Mouse (Mus musculus) erythroid progenitor cell, adult 5-6 weeks (primary cell): Measurements from ENCODE around the gene Trim75. TPM values are rescaled to one million over a fixed set of nuclear protein-coding genes. Genes with fewer than 3 reads are reported as not detected.

ENCODE experiments used
- ATAC-seq: replicated peaks from 2 replicates; pipeline ENCODE4 v1.8.0; 2016; ENCODE audit warnings: moderate number of reproducible peaks, mild to moderate bottlenecking, moderate TSS enrichment, inconsistent platforms; ENCODE audit not compliant: poor library complexity, low FRiP score, severe bottlenecking
- total RNA-seq, 2 experiments: library from RNA; stranded (forward) in 1 of 2; stranded (reverse) in 1 of 2; fragments of 150-400 nt in 1 of 2; fragments of 186-747, 209-891 nt in 1 of 2; gene quantifications; 2 replicates each; pipeline versions ENCODE4 v1.2.3 to v1.2.4; 2015 to 2017; ENCODE audit warnings: low replicate concordance in 2 of 2

Trim75 gene
- total RNA-seq, 2 experiments from 2014 or later: not detected

DNA sequence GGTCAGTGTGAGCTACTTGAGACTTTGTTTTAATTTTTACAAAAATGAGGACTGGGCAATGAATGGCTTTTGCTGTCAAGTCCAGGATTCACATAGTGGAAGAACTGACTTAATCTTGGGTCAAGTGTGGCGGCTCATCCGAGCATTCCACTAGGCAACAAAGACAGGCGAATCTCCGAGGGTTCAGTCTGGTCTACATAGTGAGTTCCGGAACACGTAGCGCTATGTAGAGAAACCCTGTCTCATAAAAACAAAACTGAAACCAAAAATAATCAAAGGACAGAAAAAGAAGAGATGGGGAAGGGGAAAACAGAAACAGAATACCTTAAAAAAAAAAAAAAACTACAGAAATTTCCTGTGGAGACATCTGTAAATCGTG is 41.2 kb downstream of the Trim75 start:
- no peak for ATAC-seq

- ATAC-seq: no peak
Observed at GRCm38 (mm10) chr8:64945606-64946005, 42.0 kb downstream of the Trim75 start.

- ATAC-seq: no peak
Observed at GRCm38 (mm10) chr8:64944831-64945230, 42.8 kb downstream of the Trim75 start.

DNA sequence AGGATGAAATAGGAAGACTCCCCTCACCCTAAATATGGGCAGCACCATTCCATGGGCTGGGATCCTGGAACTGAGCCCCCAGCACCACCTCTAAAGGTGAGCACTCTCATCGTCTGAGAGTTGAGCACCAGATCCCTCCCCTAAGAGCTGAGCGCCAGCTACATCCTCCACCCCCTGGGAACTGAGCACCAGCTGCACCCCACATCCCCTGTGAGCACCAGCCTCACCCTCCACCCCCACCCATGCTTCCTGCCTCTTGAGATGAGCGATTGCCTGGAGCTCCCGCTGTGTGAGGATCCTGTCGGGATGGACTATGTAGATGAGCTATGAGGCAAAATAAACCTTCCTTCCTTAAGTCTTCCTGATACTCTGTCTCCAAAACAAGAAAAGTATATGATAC is 44.7 kb downstream of the Trim75 start:
- no peak for ATAC-seq

DNA sequence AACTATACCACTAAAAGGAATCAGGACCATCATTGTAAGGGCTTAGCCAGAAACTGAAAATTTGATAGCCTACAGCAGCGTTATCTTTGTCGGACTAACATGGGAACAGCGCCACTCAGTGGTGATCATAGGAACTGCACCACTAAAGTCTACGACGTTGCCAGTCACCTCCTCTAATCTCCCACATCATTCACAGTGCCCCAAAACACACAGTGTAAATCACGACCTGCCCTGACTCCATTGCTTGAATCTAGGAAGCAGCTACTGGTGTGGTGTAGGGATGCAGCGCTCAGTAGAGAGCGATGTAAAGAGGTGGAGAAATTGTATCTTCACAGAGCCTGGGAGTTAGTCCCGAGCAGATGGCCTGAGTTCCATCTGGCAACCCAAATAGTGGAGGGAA is 46.1 kb downstream of the Trim75 start:
- no peak for ATAC-seq

DNA sequence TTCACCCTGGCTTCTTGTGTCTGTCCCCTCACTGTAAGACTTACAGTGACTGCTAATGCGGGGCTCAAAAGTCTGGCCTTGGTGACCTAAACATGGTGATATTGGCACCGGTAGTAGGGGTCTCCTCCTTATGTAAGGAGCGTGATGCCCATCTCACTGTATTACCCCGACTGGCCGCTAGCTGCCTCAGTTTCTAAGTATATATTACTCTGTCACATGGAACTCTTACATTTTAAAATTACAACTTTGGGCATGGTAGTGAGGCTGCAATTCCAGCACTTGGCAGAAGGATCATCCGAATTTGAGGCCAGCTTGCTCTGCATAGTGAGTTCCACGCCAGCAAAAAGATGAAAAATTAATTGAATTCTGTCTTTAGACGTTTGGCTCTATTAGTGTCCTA is 46.6 kb downstream of the Trim75 start:
- no peak for ATAC-seq

- ATAC-seq: no peak
Observed at GRCm38 (mm10) chr8:64934997-64935396, 52.6 kb downstream of the Trim75 start.

Other genes with a start within 250 kb of the Trim75 start
- gene Klhl2, start 137.8 kb downstream of the Trim75 start, total RNA-seq (2015; ENCODE audit: low replicate concordance): 1.4 and 4.6 TPM in 2 replicates
- gene Klhl2, start 137.8 kb downstream of the Trim75 start, total RNA-seq (2017; ENCODE audit: low replicate concordance): 1.2 and 2.6 TPM in 2 replicates
- 8.8 and 14.4 TPM in 2 replicates for gene Tmem192, start 40.6 kb downstream of the Trim75 start, total RNA-seq (2015; ENCODE audit: low replicate concordance)
- 0.45 and 1.8 TPM in 2 replicates for gene Tmem192, start 40.6 kb downstream of the Trim75 start, total RNA-seq (2017; ENCODE audit: low replicate concordance)
- not detected in 2 replicates for gene Trim61, start 30.7 kb upstream of the Trim75 start, total RNA-seq (2015; ENCODE audit: low replicate concordance)
- gene Trim61, start 30.7 kb upstream of the Trim75 start, total RNA-seq (2017; ENCODE audit: low replicate concordance): not detected in 2 replicates
- gene Trim60, start 30.8 kb upstream of the Trim75 start, total RNA-seq (2015; ENCODE audit: low replicate concordance): not detected in 2 replicates
- not detected in 2 replicates for gene Trim60, start 30.8 kb upstream of the Trim75 start, total RNA-seq (2017; ENCODE audit: low replicate concordance)
- not detected in 2 replicates for gene Apela, start 49.5 kb upstream of the Trim75 start, total RNA-seq (2015; ENCODE audit: low replicate concordance)
- gene Apela, start 49.5 kb upstream of the Trim75 start, total RNA-seq (2017; ENCODE audit: low replicate concordance): not detected in 2 replicates
- gene Gm10663, start 87.2 kb upstream of the Trim75 start, total RNA-seq (2015; ENCODE audit: low replicate concordance): not detected in 2 replicates
- not detected in 2 replicates for gene Gm10663, start 87.2 kb upstream of the Trim75 start, total RNA-seq (2017; ENCODE audit: low replicate concordance)
- gene BC030870, start 141.7 kb upstream of the Trim75 start, total RNA-seq (2015; ENCODE audit: low replicate concordance): not detected in 2 replicates
- gene BC030870, start 141.7 kb upstream of the Trim75 start, total RNA-seq (2017; ENCODE audit: low replicate concordance): not detected in 2 replicates